Mouse (Mus musculus) gastrocnemius, postnatal 4 days (tissue): ENCODE measurements around the gene Taar8c. TPM values are rescaled to one million over a fixed set of nuclear protein-coding genes. Genes with fewer than 3 reads are reported as not detected.
"Not testable (repeated sequence)": the region's sequence is repeated elsewhere in the genome, so short reads cannot be mapped to it uniquely, and the experiment has no call there.

ENCODE experiments used
- DNase-seq, 2 experiments: peaks; one replicate each; pipeline ENCODE4 v3.0.0; 2021 to 2022; ENCODE audit warnings: low spot score in 2 of 2, mixed read lengths in 2 of 2
- long read RNA-seq, 2 experiments: library from polyadenylated mRNA; stranded (forward); transcript quantifications; one replicate each; pipeline ENCODE4 v2.0.0; 2021
- total RNA-seq, 2 experiments: library from RNA; stranded (reverse); gene quantifications; 2 replicates each; pipeline ENCODE4 v1.2.3; 2021

The Taar8c gene
- not detected for total RNA-seq
- long read RNA-seq, experiment 1, result 0 reads
- long read RNA-seq, experiment 2, result 0 reads

DNA sequence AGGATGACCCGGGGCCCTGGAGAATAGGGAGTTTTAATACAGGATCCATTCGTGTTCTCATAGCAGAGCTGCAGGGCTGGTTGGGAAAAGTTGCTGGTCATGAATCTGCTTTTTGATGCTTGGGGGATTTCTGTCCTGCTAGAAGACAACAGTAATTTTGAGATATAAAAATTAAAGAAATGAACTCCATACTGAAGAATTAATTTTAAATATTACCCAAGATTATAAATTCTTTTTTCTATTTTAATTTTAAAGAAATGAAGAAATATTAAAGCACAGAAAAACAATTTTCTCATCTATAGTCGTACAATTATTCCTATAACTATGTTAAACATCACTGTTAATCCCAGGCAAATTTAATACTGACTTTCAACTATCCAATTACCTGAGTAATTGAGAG is at the start of gene Taar8c:
Gene Taar8c, minus strand, starts transcription at position 101 of the 400 bp plus-strand sequence.
- DNase-seq, result not testable (repeated sequence)

DNA sequence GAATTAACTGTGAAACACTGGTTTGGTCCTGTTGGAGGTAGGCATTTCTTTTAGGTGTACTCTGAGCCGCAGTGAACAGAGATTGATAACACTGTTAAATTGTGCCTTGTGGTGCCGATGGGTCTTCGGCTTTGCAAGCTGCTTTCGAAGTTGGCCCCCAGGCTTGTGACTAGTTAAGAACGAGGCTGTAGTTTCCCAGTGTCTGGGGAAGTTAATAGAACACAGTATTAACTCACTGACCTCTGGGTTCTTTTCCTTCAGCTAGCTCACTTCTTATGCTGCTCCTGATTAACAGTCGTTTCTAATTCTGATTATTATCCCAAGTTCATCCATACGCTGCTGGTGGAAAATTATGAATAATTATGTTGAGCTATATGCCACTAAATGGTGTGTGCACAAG is 48.4 kb upstream of the Taar8c start:
- DNase-seq, result no peak

DNA sequence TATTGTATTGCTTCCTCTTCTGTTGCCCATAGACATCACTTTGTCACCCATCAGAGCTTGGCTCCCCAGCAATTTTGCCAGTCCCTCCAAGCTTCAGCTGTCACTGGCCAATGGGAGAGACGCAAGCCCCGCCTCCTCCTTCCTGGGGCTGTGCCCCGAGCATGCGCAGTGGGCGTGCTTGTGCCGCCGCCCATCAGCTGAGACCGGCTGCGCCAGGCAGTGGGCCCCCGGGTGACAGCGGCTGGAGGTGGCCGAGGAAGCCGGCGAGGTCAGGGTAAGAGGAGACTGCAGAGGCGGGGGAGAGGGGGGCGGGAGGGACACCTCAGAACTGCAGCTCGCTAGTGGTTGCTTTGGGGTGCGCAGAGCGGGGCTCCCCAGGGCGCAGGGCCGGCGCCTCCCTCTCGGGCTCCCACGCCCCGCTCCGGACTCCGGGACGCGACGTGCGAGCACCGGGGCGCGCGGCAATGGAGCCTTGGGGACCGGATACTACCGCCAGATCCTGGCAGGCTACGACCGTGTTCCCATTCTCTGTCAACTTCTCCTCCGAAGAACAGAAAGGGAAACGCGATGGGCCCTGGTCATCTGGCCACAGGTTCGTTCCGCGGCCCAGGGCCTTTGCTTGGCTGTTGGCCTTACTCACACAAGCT is 47.5 kb upstream of the Taar8c start, which contains the start of gene Stx7:
Gene Stx7, plus strand, starts transcription at position 168 of the 647 bp plus-strand sequence.
- peak; percentile 87 to 93 for DNase-seq

DNA sequence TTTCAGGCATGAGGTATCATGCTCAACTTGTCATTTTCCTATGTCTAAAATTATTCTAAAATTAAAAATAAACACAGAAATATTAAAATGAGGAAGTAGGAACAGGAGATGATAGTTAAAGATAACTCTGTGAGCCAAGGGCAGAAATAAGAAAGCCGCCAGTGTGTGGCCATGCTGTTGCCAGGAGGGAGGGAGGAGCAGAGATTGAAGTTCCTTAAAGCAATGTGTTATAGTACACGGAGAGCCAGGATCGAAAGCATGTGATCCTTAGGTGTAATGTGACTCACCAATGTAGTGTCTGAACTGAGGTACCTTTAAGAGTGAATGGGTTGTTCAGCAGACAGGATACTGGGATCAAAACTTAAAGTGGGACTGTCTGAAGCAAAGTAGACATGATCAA is 41.0 kb upstream of the Taar8c start:
- DNase-seq, result no peak

DNA sequence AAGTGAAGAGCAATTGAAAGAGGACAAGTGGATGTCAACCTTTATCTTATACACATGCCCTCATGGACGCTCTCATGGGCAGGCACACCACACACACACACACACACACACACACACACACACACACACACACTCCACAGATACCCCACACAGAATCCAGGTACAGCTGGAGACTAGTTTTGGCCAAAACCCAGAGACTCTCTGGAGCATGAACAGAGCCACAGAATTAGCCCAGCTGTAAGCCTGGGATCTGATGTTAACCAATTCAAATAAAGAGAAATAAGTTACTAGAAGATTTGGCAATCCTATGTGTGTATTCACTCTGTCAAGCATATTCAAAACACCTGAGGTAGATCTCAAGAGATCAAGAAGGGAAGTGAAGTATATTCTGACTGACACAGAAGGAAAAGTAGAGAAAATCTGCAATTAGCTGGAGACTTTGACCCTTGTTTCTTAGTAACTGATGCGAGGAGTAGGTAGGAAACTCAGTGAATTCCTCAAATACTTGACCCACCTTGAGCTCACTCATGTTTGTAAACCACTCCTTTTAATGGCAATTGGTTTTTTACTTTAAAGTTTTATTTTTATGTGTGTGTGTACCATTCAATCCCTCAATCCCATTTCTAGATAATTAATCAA is 37.0 kb upstream of the Taar8c start:
- DNase-seq, result no peak

DNA sequence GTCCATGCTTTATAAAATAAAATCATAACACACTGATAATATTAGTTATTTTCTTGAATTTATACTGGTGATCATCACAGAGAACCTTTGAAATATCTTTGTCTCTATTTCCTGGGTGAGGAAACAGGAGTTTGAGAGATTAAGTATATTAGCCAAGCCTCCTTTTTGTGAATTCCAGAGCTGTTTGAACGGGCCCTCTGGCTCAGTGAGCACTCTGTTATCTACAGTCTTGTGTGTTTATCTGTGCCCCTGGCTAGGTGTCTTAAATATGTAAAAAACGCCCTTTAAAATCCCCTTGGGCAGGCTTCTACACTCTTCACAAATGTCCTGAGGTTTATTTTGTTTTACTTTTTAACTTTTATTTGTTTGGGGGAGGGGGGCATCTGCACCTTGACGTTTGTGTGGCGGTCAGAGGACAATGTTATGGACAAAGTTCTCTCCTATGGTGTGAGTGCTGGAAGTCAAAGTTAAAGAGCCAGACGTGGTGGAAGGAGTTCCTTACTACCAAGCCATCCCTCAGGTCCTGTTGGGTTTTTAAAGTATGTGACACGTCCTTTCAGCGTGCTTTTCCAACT is 32.4 kb upstream of the Taar8c start:
- DNase-seq, result no peak

DNA sequence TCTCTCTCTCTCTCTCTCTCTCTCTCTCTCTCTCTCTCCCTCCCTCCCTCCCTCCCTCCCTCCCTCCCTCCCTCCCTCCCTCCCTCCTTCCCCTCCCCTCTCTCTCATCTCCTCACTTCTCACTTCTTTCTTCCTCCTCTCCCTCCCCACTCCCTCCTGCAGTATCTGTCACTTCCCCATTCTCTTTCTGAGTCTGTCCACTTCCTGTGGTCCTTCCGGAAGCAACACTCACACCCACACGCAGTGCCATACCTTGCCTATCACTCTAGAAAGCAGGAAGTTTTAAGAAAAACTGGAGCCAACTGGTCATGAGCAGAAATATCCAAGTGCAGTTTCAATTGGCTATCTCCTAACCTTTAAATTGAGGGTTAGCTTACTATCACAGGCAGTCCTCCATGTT is 31.4 kb upstream of the Taar8c start:
- DNase-seq, result no peak

DNA sequence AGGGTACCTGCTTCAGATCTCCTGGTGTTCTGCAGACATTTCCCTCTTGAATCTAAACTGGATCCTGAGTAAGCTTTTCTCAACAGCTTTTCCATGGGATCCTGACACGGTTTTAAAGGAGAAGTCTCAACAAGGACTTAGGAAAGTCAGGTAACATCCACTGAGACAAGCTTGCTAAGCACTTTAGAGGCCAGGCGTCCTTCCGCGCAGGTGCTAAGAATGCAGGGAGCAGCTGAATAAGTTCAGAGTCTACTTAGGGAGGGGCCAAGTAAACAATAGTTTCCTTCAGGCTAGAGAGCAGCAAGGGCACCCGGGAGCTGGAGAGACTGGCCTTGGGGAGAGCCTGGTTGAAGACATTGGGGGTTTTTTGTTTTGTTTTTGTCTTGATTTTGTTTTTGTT is 30.6 kb upstream of the Taar8c start:
- DNase-seq, result no peak

DNA sequence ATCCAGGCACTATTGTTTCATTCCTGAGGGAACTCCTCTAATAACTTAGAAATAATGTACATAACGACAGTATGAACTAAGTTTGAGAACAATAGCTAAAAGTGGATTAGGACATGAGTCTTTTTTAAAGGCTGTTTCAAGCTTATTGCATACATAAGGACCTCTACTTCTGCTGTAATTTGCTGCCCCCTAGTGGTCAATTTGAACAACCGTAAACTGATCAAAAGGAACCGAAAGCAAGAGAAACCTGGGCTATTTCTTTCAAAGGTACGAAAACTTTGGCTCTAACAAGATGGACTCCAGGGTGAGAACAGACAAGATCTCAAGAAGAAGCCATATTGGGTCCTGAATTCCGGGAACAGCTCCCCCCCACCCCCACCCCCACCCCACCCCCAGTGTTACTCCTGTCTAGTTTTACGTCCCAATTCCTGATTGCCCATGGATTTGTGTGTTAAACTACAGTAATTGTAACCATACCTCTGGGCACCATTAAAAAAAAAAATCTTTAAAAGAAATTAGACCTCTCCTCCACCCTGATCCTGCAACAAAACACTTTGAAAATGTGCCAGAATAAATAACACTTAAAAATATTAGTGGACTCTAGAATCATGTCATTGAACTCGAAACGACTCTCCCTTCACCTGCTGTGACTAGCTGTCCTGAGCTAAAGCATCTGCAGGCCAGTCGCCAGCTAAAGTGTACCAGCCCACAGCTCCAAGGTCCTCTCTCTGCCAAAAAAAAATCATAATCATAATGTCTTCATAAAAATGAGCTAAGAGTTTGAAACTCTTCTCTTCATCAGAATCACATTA is 29.9 kb upstream of the Taar8c start:
- DNase-seq, result peak in 1 of 2 experiments; percentile 37

DNA sequence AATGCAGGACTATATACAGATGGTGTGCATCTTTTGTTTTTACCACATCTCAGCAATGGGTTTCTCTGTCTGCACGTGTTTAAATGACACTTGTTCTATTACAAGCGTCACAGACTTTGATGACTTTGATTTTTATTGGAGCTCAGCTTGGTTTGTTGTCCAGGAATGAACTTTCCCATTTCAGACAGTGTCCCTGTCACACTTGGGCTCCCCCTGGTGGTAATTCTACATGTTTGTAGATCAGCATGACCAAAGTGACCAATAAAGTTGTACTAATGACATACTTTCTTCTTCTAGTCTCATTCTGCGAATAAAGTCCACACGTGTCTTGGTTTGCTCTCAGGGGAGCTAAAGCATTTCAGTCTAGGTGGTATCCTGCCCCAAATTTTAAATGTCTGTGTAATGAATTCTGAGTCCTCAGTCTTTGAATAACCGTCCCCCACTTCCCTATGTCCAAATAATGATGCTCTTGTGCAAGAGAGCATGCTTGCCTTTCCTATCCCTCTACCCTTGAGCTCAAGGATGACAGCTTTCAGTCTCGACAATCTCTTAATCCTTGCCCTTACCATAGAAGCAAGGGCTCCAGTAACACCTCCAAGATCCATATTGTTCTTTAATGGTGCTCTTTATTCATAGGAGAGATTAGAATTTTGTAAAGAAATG is 9.5 kb upstream of the Taar8c start:
- DNase-seq, result peak in 1 of 2 experiments; percentile 43

DNA sequence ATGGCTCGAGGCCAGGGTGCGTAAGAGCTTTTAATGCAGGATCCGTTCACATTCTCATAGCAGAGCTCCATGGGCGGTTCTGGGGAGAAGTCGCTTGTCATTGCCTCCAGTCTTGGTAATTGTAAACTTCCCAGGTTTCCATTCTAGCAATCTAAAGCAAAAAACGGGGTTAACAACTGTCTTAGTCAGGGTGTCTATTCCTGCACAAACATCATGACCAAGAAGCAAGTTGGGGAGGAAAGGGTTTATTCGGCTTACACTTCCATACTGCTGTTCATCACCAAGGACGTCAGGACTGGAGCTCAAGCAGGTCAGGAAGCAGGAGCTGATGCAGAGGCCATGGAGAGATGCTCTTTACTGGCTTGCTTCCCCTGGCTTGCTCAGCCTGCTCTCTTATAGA is 7.7 kb upstream of the Taar8c start, which contains the start of gene Taar9:
Gene Taar9, minus strand, starts transcription at position 101 of the 400 bp plus-strand sequence.
- DNase-seq, result not testable (repeated sequence)

DNA sequence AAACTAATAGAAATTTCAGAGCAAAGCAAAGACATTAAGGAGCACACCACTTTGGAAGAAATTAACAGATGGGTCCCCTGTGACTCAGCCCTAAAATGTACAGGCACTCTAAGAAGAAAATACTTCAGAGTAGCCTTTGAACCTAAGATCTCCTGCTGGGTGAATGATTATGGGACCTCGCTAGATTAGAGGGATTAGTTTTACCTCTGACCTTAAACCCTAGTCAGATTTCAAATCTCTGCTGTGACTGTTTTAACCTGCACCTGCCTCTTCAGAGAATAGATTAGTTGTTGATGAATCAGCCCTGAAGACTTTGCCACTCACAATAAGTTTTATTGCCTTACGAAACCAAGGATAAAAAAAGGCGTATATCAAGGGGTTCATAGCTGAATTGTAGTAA is 6.5 kb upstream of the Taar8c start:
- DNase-seq, result no peak

DNA sequence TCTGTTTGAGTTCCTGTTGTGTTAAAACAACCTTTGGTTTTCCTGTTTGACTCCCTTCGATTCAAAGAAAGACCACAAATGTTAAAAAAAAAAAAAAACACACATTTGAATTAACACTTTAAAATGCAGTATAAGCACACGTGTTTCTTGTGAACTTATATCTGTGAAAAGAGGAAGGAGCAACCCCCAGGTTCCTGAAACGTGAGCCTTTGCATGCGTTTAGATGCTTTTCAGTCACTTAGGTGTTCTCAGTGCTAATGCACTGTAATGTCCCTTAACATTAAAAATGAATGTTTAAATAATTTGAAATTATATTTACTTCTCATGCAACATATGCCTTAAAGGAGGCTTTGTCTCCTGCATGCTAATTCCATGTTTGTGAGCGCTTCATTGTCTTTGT is 6.0 kb upstream of the Taar8c start:
- DNase-seq, result no peak

DNA sequence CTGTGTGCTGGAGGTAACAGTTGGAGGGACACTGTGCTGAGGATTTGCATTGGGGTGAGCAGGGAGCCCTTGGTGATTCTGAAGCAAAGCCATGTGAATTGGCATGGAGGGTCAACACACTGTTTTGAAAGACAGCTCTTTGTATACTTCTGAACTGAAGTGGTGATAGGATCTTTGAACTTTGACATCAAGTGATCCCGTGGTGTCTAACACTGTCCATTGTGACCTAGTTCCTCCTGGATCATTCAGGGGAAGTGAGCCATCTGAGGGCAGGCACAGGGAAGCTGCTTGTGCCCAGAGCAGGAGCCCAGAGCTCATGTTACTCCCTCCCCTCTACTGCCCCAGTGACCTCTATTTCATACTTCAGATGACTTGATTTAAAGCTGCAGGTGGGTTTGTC is 1.6 kb upstream of the Taar8c start:
- not testable (repeated sequence) for DNase-seq

DNA sequence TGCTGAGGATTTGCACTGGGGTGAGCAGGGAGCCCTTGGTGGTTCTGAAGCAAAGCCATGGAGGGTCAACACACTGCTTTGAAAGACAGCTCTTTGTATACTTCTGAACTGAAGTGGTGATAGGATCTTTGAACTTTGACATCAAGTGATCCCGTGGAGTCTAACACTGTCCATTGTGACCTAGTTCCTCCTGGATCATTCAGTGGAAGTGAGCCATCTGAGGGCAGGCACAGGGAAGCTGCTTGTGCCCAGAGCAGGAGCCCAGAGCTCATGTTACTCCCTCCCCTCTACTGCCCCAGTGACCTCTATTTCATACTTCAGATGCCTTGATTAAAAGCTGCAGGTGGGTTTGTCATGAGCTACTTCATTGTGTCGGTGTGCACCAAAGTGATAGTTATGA is 4.7 kb downstream of the Taar8c start:
- DNase-seq, result not testable (repeated sequence)

DNA sequence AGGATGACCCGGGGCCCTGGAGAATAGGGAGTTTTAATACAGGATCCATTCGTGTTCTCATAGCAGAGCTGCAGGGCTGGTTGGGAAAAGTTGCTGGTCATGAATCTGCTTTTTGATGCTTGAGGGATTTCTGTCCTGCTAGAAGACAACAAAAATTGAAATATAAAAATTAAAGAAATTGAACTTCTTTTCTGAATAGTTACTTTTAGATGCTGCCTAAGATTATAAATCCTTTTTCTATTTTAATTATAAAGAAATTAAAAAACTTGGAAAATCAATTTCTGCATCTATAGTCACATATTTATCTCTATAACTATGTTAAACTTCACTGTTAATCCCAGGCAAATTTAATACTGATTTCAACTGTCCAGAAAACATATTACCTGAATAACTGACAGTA is 9.5 kb downstream of the Taar8c start, which contains the start of gene Taar8b:
Gene Taar8b, minus strand, starts transcription at position 101 of the 400 bp plus-strand sequence.
- no peak for DNase-seq

DNA sequence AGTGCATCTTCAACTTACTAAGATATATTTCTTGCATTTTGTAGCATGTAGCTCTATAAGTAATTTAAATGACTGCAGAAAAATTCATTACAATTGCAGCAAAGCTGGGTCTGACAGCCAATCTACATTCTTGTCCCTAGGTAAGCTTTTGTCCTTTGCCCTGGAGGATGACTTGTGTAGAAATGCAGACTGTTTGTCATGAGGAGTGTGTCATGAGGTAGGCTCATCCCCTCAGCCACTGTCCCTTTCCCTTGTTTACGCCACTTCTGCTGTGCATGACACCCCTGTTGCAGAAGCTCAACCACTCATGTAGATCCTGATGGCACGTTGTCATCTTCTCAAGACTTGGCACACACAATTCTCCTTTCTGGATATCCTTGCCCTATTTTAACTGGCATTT is 14.5 kb downstream of the Taar8c start:
- DNase-seq, result no peak

DNA sequence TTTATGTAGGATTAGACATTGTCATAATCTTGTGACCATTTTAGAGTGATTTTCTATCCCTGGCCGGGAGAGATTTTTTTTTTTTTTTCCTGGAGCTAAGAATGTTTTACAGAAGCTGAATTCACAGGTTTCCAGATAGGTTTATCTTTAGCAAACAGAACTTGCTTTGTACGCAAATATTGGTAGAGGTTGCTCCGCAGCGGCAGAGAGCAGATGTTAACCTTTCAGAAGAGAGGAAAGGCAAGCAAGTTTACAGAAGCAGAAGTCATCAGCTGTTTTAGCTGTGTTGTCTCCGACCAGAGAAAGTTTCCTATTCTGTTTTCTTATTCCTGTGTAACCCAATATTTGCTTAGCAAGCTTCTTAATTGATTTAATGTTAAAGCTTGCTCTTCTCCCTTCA is 15.2 kb downstream of the Taar8c start:
- DNase-seq, result no peak

DNA sequence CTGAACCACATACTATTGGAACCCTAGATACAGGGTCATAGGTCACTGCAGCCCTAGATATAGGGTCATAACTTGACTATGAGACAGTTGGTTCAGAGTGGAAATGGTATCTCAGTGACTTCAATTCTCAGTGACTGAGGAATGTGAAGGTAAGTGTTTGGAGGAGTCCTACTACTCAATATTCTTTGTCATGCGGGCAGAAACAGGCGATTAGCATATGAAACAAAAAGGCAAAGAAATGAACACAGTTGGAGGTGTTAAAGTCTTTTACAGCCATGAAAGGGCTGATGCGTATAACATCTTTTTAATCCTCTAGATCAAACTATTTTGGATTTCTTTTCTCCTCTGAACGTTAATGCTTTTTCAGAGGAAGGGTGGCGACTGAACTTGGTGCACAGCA is 15.8 kb downstream of the Taar8c start:
- no peak for DNase-seq

DNA sequence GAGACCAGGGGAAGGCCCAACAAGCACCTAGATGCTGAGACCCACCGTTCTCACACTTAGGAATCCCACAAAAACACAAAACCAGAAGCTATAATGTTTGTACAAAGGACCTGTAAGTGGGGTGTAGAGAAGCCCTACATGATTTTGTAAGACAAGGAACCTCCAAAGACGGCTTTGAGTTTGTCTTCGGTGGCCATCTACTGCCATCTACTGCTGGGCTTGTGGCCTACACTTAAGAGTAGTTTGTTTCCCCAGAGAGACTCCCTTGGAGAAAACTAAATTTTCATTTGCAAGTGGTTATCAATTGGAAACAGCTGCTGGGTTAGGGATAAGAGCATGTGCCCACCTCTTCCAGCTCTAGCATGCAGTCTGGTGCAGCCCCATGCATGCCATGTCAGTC is 21.5 kb downstream of the Taar8c start:
- DNase-seq, result peak in 1 of 2 experiments; percentile 8

DNA sequence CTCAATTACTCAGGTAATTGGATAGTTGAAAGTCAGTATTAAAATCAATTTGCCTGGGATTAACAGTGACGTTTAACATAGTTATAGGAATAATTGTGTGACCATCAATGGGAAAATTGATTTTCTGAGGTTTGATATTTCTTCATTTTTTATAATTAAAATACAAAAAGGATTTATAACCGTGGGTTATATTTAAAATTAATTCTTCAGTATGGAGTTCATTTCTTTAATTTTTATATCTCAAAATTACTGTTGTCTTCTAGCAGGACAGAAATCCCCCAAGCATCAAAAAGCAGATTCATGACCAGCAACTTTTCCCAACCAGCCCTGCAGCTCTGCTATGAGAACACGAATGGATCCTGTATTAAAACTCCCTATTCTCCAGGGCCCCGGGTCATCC is 25.5 kb downstream of the Taar8c start, which contains the start of gene Taar8a:
Gene Taar8a, plus strand, starts transcription at position 301 of the 400 bp plus-strand sequence.
- not testable (repeated sequence) for DNase-seq
